Mouse (Mus musculus): Measurements from ENCODE around the gene Gm20696.
A peak's percentile ranks its signal among the peaks of the same experiment; 100 is the strongest.

Gene Gm20696

DNA sequence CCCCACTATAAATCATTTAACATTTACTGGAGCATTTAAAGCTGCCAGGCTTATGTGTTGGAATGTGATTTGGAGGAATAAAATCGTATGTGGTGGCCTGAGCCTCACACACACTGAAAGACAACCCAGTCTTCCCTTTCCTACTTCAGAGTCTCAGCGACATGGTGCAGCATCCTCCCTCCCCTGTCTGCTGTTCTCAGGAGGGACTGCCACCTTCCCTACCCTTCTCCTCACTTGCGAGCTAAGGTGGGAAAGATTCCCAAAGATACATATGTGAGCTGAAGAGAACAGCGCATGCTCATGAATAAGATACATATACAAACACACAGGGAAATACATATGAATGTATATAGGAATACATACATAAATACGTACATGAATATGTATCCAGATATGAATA is 333.5 kb downstream of the Gm20696 start:
- no peak for DNase-seq (ENCODE audit: low read depth, low spot score)

DNA sequence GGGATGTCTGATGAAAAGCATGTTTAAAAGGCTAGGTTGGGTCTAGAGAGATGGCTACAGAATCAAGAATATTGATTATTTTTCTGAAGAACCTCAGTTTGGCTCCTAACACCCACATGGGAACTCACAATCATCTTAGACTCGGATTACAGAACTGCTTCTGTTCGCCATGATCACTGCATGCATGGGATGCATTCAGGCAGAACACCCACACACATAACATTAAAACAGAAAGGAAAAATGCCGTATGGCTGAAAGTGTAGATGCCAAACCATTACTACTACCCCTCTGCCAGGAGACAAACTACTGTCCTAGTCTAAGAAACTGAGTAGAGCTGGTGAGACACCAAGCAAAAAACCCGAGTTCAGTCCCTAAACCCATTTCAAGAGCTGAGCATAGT is 336.4 kb downstream of the Gm20696 start:
- DNase-seq (ENCODE audit: low read depth, low spot score), result no peak

DNA sequence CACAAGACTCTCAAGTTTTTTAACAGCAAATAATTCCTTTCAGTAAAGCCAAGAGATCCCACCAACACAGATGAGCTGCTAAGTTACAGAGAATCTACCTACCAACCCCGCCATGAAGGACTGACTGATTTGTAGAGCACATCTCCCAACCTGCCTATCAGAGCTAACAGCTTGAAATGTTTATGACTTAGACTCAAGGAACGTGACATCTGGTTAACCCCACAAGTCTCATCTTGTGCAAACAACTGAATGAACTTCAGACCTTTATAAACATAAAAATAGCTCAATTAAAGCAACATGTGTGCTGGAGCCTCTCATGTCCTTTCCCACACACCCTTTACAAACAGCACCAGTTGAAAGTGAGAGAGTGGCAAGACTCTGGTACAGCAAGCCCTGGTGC is 338.0 kb downstream of the Gm20696 start:
- peak; percentile 34 for DNase-seq (ENCODE audit: low read depth, low spot score)

DNA sequence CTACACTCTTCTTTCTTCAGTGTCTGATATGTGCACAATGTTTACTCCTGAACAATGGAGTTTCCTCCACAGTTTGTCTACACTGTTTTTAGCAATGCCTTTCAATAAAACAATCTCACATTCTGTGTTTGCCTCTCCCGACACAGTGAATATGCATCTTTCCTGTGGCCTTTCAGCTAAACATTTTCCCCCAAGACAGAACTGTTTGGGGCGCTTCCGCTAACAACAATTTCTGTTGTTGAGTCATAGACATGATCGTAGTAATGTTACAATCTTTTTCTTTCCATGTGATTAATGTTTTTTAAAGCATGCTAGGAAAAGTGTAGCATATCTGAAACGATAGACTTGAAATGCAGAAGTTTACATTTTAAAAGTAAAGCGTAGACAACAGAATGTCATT is 338.5 kb downstream of the Gm20696 start:
- DNase-seq (ENCODE audit: low read depth, low spot score), result no peak

DNA sequence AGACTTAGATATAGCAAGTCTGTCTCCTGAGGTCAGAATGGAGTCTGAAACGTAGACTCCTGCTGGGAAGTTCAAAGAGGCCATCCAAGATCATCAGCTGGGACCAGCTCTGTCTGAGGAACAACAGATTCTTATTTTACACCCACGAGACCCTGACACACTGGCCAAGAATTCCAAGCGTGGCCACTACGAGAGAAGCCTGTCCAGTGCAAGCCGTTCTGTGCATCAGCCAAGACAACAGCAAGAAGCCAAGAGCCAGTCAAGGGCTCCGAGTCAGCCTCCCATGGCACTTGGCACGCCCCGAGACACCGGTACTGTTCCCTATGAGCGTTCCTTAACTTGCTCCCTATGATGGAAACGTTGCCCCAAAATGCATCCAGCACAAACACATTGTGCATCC is 338.9 kb downstream of the Gm20696 start:
- no peak for DNase-seq (ENCODE audit: low read depth, low spot score)

DNA sequence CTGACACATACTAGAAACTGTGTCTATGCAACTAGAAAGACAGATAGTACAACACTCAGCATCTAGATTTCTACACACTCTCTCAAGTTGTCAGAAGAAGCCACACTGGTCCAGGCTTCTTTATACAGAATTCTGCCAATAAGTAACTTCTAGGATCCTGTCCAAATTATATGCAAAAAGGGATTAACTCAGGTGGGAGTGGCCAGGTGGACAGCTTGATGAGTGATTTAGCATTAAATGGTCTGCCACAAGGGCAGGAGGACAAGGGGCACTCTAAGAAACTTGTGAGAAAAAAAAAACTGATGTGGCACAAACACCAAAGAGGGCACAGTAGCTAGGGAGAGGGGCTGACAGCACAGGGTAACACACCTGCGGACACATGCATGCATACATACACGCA is 340.7 kb downstream of the Gm20696 start:
- DNase-seq (ENCODE audit: low read depth, low spot score), result no peak

DNA sequence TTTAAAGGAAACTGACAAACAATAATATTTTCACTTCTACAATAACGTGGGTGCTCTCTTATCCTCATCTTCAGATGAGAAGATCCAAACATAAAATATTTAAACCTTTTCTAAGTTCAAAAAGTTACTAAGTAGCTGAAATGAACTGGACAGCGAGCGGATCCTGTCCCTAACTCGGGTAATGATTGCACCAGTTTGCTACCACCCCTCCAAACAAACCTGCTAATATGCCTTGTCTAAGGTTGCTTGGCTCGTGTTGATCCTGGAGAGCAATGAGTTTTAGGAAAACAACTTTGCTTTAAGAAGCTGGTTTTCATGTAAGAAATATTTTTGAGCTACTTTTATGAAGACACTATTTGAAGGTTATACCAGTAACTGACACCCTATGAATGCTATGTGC is 341.1 kb downstream of the Gm20696 start:
- no peak for DNase-seq (ENCODE audit: low read depth, low spot score)

DNA sequence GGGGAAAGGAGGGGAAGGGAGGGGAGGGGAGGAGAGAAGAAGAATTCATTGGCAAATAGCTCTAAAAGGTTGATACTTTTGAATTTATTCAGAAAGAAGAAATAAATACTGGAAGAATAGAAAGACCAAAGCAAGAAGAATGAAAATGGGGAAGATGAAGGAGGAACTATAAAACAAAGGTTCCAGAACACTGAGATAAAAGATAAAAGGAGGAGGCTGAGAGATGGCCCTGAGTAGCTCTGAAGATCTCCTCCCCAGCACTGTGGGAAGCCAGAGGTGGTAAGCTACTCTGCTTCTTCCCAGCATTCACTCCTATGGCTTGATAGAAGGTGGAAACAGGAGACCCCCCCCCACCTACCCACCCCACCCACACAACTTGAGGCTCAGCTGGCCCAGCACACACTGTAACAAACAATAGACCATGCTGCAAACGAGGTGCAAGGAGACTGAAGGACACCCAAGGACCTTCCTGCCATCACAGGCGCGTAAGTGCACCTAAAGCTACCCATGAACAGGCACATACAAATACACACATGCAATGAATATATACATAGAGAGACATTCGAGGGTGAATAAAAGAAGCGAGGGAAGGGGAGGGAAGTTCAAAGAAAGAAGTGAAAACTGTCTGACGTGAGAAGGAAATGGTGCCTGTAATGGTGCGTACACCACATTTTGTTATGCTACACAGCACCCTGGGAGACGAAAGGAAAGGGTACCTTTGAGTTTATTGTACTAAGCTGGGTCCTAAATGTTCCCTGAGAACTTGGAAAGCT is 344.3 kb downstream of the Gm20696 start:
- no peak for DNase-seq (ENCODE audit: low read depth, low spot score)

DNA sequence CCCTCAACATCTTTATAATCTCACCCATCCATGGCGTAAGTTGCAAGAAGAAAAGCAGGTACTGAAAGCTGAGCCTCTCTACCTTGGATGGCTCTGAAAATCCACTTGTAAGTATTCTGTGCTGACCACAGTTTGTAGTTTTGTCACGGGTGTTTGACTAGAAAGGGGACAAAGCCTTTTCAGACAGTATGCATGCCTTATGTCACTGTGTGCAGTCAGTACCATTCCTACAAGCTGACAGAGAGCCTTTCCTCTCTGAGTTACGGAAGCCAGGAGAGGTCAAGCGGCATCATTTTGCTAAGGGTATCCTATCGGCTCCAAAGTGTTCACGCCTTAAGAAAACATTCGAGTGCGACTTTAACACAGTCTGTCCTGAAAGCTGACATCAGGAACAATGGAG is 346.2 kb downstream of the Gm20696 start:
- DNase-seq (ENCODE audit: low read depth, low spot score), result no peak

DNA sequence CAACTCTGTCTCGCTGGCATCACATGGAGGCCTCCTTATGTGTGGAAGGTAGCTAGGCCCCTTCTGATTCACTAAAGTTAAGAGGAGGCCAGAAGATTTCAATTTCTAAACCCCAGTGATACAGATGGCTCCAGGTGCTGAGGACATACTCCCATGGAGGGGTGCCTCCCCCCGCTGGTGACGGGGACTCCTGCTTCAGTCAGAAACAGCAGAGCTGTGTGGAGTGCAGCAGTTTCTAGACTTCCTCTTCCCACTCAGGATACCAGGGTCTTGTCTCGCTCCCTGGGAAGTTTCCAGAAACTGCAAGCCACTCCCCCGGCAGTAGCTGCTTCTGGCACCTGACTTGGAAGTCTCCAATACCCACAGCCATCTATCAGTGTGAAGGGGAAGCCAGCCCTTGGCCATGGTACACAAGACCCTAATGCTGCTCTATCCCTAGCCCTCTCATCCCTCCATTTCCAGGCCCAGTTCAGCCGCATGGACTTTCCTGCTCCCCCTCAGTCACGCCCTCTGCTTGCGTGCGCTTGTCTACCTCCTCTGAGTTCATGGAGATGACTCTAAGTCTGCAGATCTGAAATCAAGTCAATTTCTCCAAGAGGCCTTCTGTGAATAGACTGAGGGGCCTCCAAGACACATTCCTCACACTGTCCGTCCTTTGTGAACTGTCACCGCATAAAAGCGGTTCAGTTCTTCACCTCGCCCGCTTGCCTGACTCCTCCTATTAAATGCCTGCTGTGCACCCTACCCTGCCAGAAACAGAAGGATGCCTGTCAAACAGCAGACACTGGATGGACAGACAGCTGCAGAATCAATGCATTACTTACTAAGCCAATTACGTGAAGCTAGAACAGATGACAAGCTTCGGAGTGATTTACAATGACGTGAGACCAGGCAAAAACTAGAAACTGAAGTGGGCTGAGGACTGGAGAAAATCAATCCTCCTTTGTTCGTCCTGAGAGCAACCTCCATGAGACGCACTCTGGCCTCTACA is 346.9 kb downstream of the Gm20696 start:
- no peak for DNase-seq (ENCODE audit: low read depth, low spot score)

DNA sequence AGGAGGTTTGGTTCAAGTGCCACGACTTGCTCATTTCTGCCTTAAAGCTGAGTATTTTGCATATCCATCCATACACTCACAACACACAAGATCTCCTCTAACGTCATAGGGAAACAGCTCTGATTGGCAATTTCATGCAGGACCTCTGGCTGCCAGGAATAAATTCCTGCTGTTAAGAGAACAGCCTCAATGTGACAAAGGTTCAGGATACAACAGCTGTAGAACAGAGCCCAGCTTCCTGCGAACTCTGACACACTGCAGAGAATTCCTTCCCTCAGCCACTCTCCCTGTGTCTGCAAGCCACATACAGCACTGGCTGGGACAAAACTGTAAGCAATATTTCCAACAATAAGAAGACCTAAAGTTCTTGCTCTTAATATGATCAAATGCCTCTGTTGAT is 351.9 kb downstream of the Gm20696 start:
- no peak for DNase-seq (ENCODE audit: low read depth, low spot score)

DNA sequence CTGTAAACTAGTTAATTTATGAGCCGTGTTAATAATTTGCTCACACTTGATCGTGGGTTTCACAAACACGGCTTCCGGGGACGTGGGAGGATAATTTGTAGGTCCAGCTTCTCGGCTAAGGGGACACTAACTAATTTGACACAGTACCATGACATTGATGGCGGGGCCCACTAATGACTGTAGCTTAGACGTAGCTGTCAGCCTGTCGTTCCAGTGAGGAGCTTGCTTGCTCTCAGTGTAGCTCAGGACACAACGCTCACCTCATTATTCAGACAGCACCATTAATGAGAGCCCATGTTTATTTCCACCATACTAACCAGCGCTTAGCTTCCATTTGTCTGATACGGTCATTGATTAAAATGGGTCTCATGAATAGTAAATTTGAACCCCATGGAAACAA is 356.1 kb downstream of the Gm20696 start:
- no peak for DNase-seq (ENCODE audit: low read depth, low spot score)

DNA sequence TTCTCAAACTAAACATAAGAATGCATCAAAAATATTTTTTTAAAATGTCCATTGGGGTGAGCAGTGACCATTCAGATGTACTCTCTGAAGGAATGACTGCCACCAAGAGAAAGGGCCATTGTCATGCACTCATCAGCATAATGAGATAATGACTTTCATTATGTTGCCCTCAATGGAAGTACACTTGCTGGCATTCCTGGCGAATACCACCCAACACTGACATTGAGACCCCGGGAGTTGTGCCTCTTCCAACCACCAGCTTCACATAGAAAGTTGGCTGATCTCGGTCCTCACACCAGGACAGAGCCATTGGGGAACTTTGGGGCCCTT is 356.5 kb downstream of the Gm20696 start:
- DNase-seq (ENCODE audit: low read depth, low spot score), result no peak

DNA sequence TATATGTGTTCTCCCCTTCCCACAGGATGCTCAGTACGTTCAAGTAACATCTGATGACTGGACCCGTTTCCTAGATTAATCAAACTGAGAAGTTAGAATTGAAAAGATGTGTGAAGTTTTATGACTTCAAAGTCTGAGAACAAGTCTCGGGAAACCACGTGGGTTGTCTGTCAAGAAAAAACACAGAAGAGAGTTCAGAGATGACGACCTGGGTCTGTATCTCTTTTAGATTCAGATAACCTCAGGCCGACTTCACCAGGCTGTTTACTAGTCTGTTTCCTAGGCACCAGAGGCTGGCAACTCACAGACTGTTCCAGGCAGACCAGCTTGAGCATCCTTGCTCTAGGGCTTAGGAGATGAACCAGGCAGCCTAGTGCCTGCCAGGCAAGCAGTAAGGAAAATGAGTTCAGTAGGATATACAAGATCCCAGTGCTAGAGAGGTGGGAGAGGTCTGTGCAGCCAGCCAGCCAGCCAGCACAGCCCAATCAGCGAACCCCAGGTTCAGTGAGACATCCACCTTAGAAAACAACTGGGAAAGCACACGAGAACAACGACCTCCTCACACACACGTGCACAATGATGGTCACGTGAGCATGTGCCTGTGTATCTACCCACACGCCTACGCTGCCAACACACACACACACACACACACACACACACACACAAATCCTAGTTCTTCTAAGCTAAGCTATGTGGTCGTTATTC is 357.0 kb downstream of the Gm20696 start:
- DNase-seq (ENCODE audit: low read depth, low spot score), result no peak

DNA sequence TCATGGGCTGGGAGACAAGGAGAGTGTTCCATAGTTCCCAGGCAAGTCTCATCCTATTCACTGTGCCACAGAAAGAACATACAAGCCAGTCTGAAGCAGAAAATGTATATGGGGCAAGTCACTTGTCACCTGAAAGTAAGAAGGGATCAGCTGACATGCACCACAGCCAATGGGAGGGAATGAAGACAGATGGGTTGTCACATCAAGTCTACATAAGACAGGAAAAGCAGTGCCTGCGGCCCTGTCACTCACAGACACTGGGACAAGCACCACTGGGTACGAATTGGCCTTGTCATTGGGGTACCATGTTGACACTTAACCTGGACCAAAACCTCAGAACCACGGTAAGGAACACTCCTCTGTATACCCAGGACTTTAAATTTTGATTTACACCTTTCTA is 360.8 kb downstream of the Gm20696 start:
- DNase-seq (ENCODE audit: low read depth, low spot score), result no peak

DNA sequence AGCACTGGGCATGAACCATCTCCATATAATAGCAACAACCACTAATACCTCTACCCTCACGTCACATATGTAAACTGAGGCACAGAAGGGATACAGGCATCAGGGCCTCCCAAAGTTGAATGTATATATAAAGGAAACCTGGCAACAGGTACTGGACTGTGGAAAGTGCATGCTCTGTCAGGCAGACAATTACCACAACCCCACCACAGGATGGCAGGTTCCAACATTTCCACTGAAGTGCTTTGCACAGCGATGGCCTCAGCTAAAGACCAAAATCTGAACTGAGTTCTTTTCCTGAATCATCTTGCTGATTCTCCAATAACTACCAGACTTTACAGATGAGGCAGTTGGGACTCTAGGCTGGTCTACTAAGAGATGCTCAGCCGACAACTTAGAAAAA is 361.4 kb downstream of the Gm20696 start:
- no peak for DNase-seq (ENCODE audit: low read depth, low spot score)

DNA sequence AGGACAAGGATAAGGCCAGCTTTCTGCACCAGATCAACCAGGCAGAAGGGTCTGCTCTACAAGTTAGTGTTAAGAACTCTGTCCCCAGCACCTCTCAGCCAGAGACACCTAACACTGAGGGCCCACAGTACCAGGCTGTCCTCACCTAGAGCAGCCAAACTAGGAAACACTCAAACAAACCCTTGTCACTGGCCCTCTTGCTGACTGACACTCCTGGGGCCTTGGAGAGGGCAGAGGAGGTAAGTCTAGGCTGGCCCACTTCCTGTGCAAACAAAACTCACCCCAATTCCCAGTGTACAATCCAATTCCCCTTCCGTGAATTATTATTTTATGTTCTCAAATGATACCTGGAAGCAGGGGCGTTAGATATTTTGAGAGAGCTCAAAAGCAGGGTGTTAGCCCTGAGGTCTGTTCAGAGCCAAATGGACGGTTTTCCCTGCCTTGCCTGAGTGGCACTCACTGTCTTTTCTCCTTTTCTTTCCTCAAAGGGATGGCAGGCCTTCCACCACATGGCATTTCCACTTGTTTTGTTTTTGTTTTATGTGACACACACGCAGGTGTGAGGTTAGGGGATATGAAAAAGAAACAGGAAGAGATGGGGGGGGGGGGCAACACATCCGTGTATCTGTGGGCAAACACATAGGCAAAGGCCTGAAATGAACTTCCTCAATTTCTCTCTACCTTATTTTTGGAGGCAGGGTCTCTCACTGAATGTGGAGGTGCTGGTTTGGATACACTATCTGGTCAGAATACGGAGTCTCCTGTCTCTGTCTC is 363.7 kb downstream of the Gm20696 start:
- no peak for DNase-seq (ENCODE audit: low read depth, low spot score)

DNA sequence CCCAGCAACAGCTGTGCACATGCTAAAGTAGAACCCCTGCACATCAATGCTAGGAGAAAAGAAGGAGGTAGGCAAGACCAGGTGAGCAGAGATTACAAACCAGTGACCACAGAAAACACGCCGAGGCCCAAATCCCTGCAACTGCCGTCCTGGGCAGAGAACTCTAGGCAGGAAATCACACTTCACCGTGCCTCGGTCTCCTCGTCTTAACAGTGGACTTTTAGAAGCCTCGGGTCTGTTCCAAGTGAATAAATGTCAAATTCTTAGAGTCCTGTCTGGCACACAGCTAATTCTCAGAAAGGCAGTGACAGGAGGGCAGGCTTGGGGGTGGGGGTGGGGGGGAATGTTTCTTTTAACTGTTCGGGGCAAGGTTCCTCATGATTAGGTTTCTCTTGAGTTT is 364.7 kb downstream of the Gm20696 start:
- DNase-seq (ENCODE audit: low read depth, low spot score), result no peak

DNA sequence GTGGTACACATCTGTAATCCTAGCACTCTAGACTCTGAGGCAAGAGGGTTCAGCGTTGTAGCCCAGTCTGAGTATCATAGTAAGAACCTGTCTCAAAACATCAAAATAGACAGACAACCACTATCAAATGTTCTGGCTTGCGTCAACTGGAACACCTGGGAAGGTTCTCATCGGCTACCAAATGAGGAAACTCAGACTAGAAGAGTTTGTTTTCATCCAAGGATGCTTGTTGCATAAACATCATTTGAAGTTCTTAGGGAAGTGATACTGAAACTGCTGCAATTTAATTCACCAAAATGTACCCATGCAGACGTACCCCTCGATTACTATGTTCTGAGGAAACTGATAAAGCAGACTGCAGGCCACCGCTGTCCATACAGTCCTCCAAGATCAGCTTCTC is 366.4 kb downstream of the Gm20696 start:
- DNase-seq (ENCODE audit: low read depth, low spot score), result no peak

DNA sequence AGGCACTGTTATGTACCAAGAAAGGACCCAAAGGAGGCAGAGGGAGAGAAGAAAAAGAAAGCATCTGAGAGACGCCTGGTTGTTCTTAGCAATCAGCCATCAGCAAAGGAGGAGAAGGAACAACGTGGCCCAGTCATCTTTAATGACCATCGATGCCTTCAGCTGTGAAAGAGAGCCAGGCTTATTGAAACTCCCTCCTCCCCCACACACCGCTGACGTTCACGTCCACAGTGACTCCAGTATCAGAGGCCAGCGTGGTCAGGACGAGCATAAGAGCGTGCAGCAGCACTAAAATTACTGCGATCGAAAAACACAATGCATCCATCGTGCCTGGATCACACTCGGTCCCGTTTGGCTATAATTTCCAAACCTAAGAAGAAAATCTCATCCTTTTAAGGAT is 367.4 kb downstream of the Gm20696 start:
- DNase-seq (ENCODE audit: low read depth, low spot score), result no peak

DNA sequence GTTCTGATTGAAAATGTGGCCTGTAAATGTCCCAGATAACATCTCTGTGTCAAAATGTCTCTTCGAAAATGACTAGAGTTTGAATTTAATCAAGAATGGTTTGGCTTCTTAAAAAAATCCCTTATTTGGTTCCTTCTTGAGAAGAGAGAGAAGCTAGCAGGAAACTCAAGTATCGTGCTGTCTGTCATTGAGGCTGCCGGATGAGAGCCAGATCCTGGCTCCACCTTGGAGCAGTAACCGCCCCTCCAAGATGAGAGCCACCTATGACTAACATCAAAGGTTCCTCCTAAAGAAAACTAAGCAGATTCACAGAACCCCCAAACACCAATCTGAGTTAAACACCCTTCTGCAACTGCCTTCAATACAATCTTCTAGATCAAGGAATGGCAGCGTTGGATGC is 369.1 kb downstream of the Gm20696 start:
- no peak for DNase-seq (ENCODE audit: low read depth, low spot score)

DNA sequence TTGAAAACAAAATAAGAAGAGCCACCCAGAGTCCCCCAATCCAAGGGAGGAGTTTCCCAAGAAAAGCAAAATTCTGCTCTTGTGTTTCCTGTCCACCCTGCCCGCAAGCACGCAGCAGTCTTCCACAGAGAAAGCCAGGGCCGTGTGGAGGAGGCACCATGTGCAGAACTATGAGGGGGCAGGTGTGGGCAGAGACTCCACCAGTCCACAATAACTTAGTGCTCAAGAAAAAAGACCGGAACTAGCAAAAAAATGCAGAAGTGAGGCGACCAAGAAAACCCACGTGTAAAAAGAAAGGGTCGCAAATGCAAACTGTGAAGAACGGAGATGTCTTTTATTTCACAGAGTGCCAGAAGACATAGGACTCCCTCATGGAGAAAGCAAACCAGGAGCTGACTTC is 371.1 kb downstream of the Gm20696 start:
- DNase-seq (ENCODE audit: low read depth, low spot score), result no peak
